Mouse (Mus musculus): Measurements from ENCODE around the gene Rpl26.

DNA sequence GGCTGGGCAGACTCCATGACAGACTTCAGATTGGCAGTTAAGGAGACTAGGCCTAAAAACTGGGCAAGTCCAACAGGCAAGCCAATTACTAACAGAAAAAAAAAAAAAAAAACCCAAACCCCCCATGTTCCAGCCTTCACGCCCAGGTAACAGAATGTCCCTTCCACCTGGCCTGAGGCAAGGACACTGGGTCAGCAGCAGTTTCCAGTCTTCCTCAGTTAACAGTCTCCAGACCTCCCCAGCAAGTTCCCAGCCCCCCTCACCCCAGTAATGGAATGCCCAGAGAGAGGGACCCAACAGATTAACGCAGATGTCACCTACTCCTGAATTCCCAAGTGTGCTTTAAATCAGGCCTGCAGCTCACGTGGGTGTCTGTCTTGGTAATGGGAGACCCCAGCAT is 21.8 kb downstream of the Rpl26 start:
- TF ChIP-seq CTCF (IDR thresholded peaks at IDR 0.05; ENCODE audit: low read depth) (no peak), EP300 (IDR thresholded peaks at IDR 0.05; ENCODE audit: low read depth) (no peak)

All from liver, postnatal 0 days (tissue).